16 mouse cellular contexts compared by ENCODE assay signal in genomic region chr2:173366734-173367133, GRCm38 (mm10).
"Had no signal": no experiment of that assay in that cellular context is flagged by ENCODE, and none has a peak within 500 bp of the region (broad histone marks: within the 10 kb centered on the region; RNA-seq: fewer than 3 reads in every experiment).

No protein-coding gene starts in this region.

- H3K4me2 ChIP-seq: neural tube, embryonic 13.5 days; neural tube, embryonic 15.5 days; stomach, embryonic 15.5 days had no signal

- H3K27me3 ChIP-seq: stomach, embryonic 15.5 days had no signal

- H3K9ac ChIP-seq: neural tube, embryonic 13.5 days; neural tube, embryonic 15.5 days; stomach, embryonic 15.5 days had no signal

- H3K36me3 ChIP-seq: neural tube, embryonic 13.5 days; neural tube, embryonic 15.5 days; stomach, embryonic 15.5 days had no signal

- H3K4me3 ChIP-seq: neural tube, embryonic 13.5 days; neural tube, embryonic 15.5 days; stomach, embryonic 15.5 days had no signal

- DNase-seq: retina, postnatal 1 day; right cerebral cortex, adult 18-20 months; right cerebral cortex, postnatal 14 days; right cerebral cortex, postnatal 25 days; right cerebral cortex, postnatal 4 days; spleen, adult 18-20 months; thymus, adult 18-20 months; thymus, adult 2 months; thymus, postnatal 14 days; thymus, postnatal 25 days; thymus, postnatal 36 days; thymus, postnatal 4 days had no signal

- H3K27ac ChIP-seq: neural tube, embryonic 15.5 days; stomach, embryonic 15.5 days; stomach, postnatal 0 days had no signal

- H3K9me3 ChIP-seq: neural tube, embryonic 15.5 days; stomach, embryonic 15.5 days had no signal
